Mouse (Mus musculus) ES-E14 (cell line): Measurements from ENCODE around the gene Gm2696. TPM values are rescaled to one million over a fixed set of nuclear protein-coding genes. Genes with fewer than 3 reads are reported as not detected.
A peak's percentile ranks its signal among the peaks of the same experiment; 100 is the strongest.
"Not testable (repeated sequence)": the region's sequence is repeated elsewhere in the genome, so short reads cannot be mapped to it uniquely, and the experiment has no call there.

Experiments used
- DNase-seq: peaks from one replicate; pipeline ENCODE4 v3.0.0-alpha.2; 2013; ENCODE audit warnings: low read depth, low spot score
- H3K27ac ChIP-seq: 2 replicates; pipeline ENCODE4 v1.5.1; 2012; ENCODE audit warnings: low read depth, mild to moderate bottlenecking, low read length, moderate library complexity, mixed read lengths; ENCODE audit not compliant: poor library complexity, insufficient read depth, severe bottlenecking
- H3K36me3 ChIP-seq: 2 replicates; pipeline ENCODE4 v1.6.1; 2012; ENCODE audit warnings: mild to moderate bottlenecking, low read length, moderate library complexity, mixed read lengths; ENCODE audit not compliant: control insufficient read depth, poor library complexity, insufficient read depth, severe bottlenecking
- H3K4me1 ChIP-seq, 2 experiments: fragments of 150-350 bp in 1 of 2; sonication (generic) in 1 of 2; 2 replicates each; pipeline ENCODE4 v1.6.1; 2012; ENCODE audit warnings: low read length in 2 of 2, mild to moderate bottlenecking in 1 of 2, mixed read lengths in 1 of 2; ENCODE audit not compliant: control insufficient read depth in 2 of 2, insufficient read depth in 2 of 2, poor library complexity in 1 of 2
- H3K4me3 ChIP-seq, 2 experiments: fragments of 150-350 bp in 1 of 2; sonication (generic) in 1 of 2; 2 replicates each; pipeline ENCODE4 v1.5.1; 2012; ENCODE audit warnings: low read length in 2 of 2, low read depth in 1 of 2, mild to moderate bottlenecking in 1 of 2, mixed read lengths in 1 of 2; ENCODE audit not compliant: insufficient read depth in 1 of 2, poor library complexity in 1 of 2, severe bottlenecking in 1 of 2
- H3K9ac ChIP-seq: 2 replicates; pipeline ENCODE4 v1.6.1; 2012; ENCODE audit warnings: low read depth, mild to moderate bottlenecking, low read length, mixed read lengths; ENCODE audit not compliant: poor library complexity, insufficient read depth, severe bottlenecking
- H3K9me3 ChIP-seq: fragments of 150-350 bp; sonication (generic); 2 replicates; pipeline ENCODE4 v1.6.1; 2012; ENCODE audit warnings: low read depth, mild to moderate bottlenecking, low read length; ENCODE audit not compliant: control insufficient read depth, insufficient read depth
- CHD2 ChIP-seq: IDR thresholded peaks from 2 replicates; pipeline ENCODE4 v1.6.1; 2014; ENCODE audit warnings: mild to moderate bottlenecking, low read depth, low read length, inconsistent platforms
- HCFC1 ChIP-seq: IDR thresholded peaks from 2 replicates; pipeline ENCODE4 v1.6.1; 2012; ENCODE audit warnings: low read length, inconsistent platforms, borderline replicate concordance; ENCODE audit not compliant: insufficient read depth
- MAFK ChIP-seq: IDR thresholded peaks from 2 replicates; pipeline ENCODE4 v1.6.1; 2014; ENCODE audit warnings: mild to moderate bottlenecking, low read depth, low read length, inconsistent platforms; ENCODE audit not compliant: insufficient read depth
- ZC3H11A ChIP-seq: IDR thresholded peaks from 2 replicates; pipeline ENCODE4 v1.6.1; 2012; ENCODE audit warnings: low read depth, mild to moderate bottlenecking, inconsistent platforms, low read length, borderline replicate concordance
- ZNF384 ChIP-seq: IDR thresholded peaks from 2 replicates; pipeline ENCODE4 v1.6.1; 2012; ENCODE audit warnings: low read depth, low read length, inconsistent platforms
- in situ Hi-C, 2 experiments: fragments of 600-800 bp; cut with MboI; formaldehyde crosslinking; loops; one replicate each; pipeline ENCODE4 v1.15.1; 2025; ENCODE audit warnings: low sequenced_read_pairs in 2 of 2, inconsistent platforms in 1 of 2; ENCODE audit not compliant: unreplicated experiment in 2 of 2
- total RNA-seq: library from RNA; depleted of rRNA; stranded (reverse); fragments of 300-350 nt; gene quantifications from 2 replicates; pipeline ENCODE4 v1.2.3, GENCODE M21; 2012; rRNA removed

Gm2696 gene
- not detected in 2 replicates for total RNA-seq

GRCm38 (mm10) chr10:77814382-77814781 is at the start of gene Gm2696:
Gm2696 (plus strand) TSS chr10:77814682.
- no peaks in the 10 kb centered on the region for H3K4me1 ChIP-seq
- no peak for DNase-seq
- no peaks in the 10 kb centered on the region for H3K36me3 ChIP-seq
- TF ChIP-seq MAFK (0 out of 2 replicates have a peak, but pooled peaks have one; percentile 19), CHD2 (no peak)
- no peak within 1 kb of the TSS for H3K4me3 ChIP-seq
- H3K27ac ChIP-seq: peak within 1 kb of the TSS; percentile 28; the same call in 1 of the 2 replicates
- in situ Hi-C loops: no loop called here
- no peak within 1 kb of the TSS for H3K9ac ChIP-seq
- peaks cover 2% of the 10 kb centered on the region; the same call in 1 of the 2 replicates for H3K9me3 ChIP-seq

DNA sequence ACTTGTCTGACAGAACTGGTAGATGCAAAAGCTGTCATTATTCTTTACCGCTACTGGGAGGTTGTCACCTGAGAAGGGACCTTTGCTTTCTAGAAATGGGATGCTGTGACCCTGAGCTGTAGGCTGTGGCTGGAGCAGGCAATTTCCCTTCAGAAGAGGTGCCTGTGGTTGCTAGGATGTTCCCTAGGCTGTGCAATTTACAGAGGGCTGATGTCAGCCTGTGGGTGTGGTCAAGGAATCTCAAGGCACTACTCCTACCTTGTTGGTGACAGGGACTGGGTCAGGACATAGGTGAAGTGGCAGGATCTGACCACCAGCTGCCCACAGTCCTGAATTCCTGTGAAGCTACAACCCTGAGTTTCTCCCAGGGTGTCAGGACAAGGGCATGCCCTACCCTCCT is 44.8 kb upstream of the Gm2696 start:
- in situ Hi-C loops: no loop called here
- no peaks in the 10 kb centered on the region for H3K4me1 ChIP-seq

DNA sequence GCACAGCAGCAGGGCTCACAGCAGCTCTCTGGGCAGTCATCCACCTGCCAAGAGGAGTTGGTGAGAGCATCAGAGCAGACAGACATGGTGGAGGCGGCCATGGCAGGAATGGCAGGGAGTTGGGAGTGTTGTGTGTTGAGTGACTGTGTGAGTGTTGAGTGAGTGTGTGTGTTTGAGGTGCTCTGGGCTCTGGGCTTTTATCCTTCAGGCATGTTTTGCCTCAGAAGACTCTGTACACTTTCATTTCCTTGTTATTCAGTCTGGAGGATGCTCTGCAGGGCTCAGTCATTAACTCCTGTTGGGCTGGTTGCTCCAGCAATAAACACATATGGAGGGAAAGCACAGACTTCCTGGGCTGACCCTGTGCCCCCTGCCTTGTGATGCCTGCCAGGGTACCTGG is 43.3 kb upstream of the Gm2696 start, which contains the start of gene Gm3238:
TSS of gene Gm3238 (minus strand) at position 101 of the 400 bp plus-strand sequence.
- H3K9me3 ChIP-seq, DNase-seq, in situ Hi-C loops, H3K4me3 ChIP-seq, H3K9ac ChIP-seq, H3K4me1 ChIP-seq, H3K36me3 ChIP-seq, H3K27ac ChIP-seq: not testable (repeated sequence)

More for the DNA sequence above, 44.8 kb upstream of the Gm2696 start:
- Histone ChIP-seq H3K36me3 (no peaks in the 10 kb centered on the region), H3K4me3 (no peak overlapping the region), H3K27ac (no peak overlapping the region), H3K9ac (no peak overlapping the region), H3K9me3 (no peaks in the 10 kb centered on the region)
- TF ChIP-seq HCFC1: no peak
- no peak for TF ChIP-seq ZC3H11A
- TF ChIP-seq CHD2: no peak
- no peak for TF ChIP-seq MAFK
- TF ChIP-seq ZNF384: no peak
- DNase-seq: no peak

DNA sequence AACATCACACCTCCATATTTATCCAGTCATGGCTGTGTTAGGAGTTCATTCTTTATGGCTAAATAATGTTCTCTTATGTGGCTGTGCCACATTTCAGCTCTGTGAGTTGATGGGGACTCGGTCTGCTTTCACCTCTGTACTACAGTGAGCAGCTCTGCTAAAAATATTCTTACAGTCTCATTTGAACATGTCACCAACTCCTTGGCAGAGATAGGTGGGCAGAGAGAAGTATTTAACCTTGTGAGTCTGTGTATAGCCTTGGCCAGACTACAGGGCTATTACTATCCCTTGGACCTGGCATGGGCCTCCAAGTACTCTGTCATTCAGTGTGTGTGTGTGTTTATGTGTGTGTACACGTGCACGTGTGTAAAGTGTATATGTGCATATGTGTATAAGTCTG is 42.3 kb upstream of the Gm2696 start:
- H3K9me3 ChIP-seq, H3K4me3 ChIP-seq, H3K27ac ChIP-seq, DNase-seq, H3K36me3 ChIP-seq, H3K4me1 ChIP-seq, in situ Hi-C loops, H3K9ac ChIP-seq: not testable (repeated sequence)

GRCm38 (mm10) chr10:77776844-77777243 is 37.6 kb upstream of the Gm2696 start, which contains the start of gene Gm7138:
Gm7138 (minus strand) TSS chr10:77776944.
- H3K4me3 ChIP-seq, in situ Hi-C loops, H3K4me1 ChIP-seq, H3K27ac ChIP-seq, H3K9me3 ChIP-seq, H3K36me3 ChIP-seq, H3K9ac ChIP-seq, DNase-seq: not testable (repeated sequence)

DNA sequence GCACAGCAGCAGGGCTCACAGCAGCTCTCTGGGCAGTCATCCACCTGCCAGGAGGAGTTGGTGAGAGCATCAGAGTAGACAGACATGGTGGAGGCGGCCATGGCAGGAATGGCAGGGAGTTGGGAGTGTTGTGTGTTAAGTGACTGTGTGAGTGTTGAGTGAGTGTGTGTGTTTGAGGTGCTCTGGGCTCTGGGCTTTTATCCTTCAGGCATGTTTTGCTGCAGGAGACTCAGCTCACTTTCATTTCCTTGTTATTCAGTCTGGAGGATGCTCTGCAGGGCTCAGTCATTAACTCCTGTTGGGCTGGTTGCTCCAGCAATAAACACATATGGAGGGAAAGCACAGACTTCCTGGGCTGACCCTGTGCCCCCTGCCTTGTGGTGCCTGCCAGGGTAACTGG is 32.0 kb upstream of the Gm2696 start, which contains the start of gene Gm3250:
TSS of gene Gm3250 (minus strand) at position 101 of the 400 bp plus-strand sequence.
- H3K4me3 ChIP-seq, in situ Hi-C loops: not testable (repeated sequence)

GRCm38 (mm10) chr10:77783396-77783795 is 31.1 kb upstream of the Gm2696 start:
- H3K4me1 ChIP-seq, in situ Hi-C loops, DNase-seq, H3K27ac ChIP-seq, H3K4me3 ChIP-seq, H3K9me3 ChIP-seq, H3K9ac ChIP-seq, H3K36me3 ChIP-seq: not testable (repeated sequence)

More for the DNA sequence above, 32.0 kb upstream of the Gm2696 start, which contains the start of gene Gm3250:
- not testable (repeated sequence) for H3K36me3 ChIP-seq, H3K9ac ChIP-seq, H3K27ac ChIP-seq, H3K9me3 ChIP-seq, DNase-seq, H3K4me1 ChIP-seq

GRCm38 (mm10) chr10:77787876-77788275 is 26.6 kb upstream of the Gm2696 start, which contains the start of gene Gm7137:
Gm7137 (minus strand) TSS chr10:77788200.
- DNase-seq, H3K9ac ChIP-seq, H3K4me1 ChIP-seq, H3K9me3 ChIP-seq, in situ Hi-C loops, H3K4me3 ChIP-seq, H3K27ac ChIP-seq, H3K36me3 ChIP-seq: not testable (repeated sequence)
